Mouse (Mus musculus) mouse embryonic stem cell (cell line): ENCODE data around the gene Myom1.

Source experiments
- in situ Hi-C, 2 experiments: fragments of 300-500 bp; cut with MboI; formaldehyde crosslinking; loops; 1 replicate in 1 of 2; 3 replicates in 1 of 2; pipeline ENCODE4 v1.14.3; 2019 to 2020; ENCODE audit warnings: low sequenced_read_pairs in 2 of 2, low pct_unique_long_range_greater_than_20kb in 1 of 2, mixed read lengths in 1 of 2; ENCODE audit not compliant: unreplicated experiment in 1 of 2

The Myom1 gene

GRCm38 (mm10) chr17:71144322-71145116, 142.1 kb downstream of the Myom1 start:
- in situ Hi-C loops = no loop called here

GRCm38 (mm10) chr17:71145248-71145961, 143.0 kb downstream of the Myom1 start:
- in situ Hi-C loops = no loop called here

- in situ Hi-C loops = no loop called here
These were observed 150.9 kb downstream of the Myom1 start for GRCm38 (mm10) chr17:71153356-71153755.

GRCm38 (mm10) chr17:71155271-71155670, 152.8 kb downstream of the Myom1 start:
- in situ Hi-C loops = no loop called here

GRCm38 (mm10) chr17:71159152-71159567, 156.7 kb downstream of the Myom1 start:
- in situ Hi-C loops = no loop called here

- in situ Hi-C loops = no loop called here
These were observed 157.3 kb downstream of the Myom1 start for GRCm38 (mm10) chr17:71159720-71160119.

- in situ Hi-C loops = no loop called here
These were observed 158.0 kb downstream of the Myom1 start for GRCm38 (mm10) chr17:71160244-71160995.

- in situ Hi-C loops = no loop called here
These were observed 162.6 kb downstream of the Myom1 start for GRCm38 (mm10) chr17:71164991-71165390.

- in situ Hi-C loops = no loop called here
These were observed 165.9 kb downstream of the Myom1 start for GRCm38 (mm10) chr17:71168205-71168815.

- in situ Hi-C loops = no loop called here
These were observed 166.4 kb downstream of the Myom1 start for GRCm38 (mm10) chr17:71168846-71169245.

GRCm38 (mm10) chr17:71169639-71170038, 167.2 kb downstream of the Myom1 start:
- in situ Hi-C loops = no loop called here

- in situ Hi-C loops = no loop called here
These were observed 168.7 kb downstream of the Myom1 start for GRCm38 (mm10) chr17:71171161-71171560.
